Mouse (Mus musculus) E14TG2a.4 (cell line): ENCODE measurements around the gene Ivns1abp.

ENCODE experiments used
- CTCF ChIP-seq: conservative IDR thresholded peaks from 2 replicates; pipeline ENCODE4 v1.5.1; 2014; ENCODE audit warnings: low read length
- POU5F1 ChIP-seq: IDR thresholded peaks from 2 replicates; pipeline ENCODE4 v1.6.1; 2014; ENCODE audit warnings: low read length, borderline replicate concordance

- no peak for TF ChIP-seq CTCF
- no peak for TF ChIP-seq POU5F1
These were observed 47.7 kb upstream of the Ivns1abp start for GRCm38 (mm10) chr1:151296621-151297020.
